In genomic region chr6:91674757-91675350, GRCm38 (mm10) we compare ENCODE assay signal across 15 mouse cellular contexts. TPM values are rescaled to one million over a fixed set of nuclear protein-coding genes. Genes with fewer than 3 reads are reported as not detected.
DNase-seq lines count a peak whose midpoint lies in the region; ATAC-seq lines count a peak whose summit lies in the region.
"Had no signal": no experiment of that assay in that cellular context is flagged by ENCODE, and none has a peak within 500 bp of the region (broad histone marks: within the 10 kb centered on the region; RNA-seq: fewer than 3 reads in every experiment).

No protein-coding gene starts in this region.

- H3K9ac ChIP-seq in heart, embryonic 15.5 days: no peak overlapping the region
- H3K9ac ChIP-seq in lung, embryonic 16.5 days (ENCODE audit: low read length): no peak overlapping the region
- no peak overlapping the region for H3K9ac ChIP-seq in embryonic facial prominence, embryonic 14.5 days (ENCODE audit: low read depth, low read length)
- H3K9ac ChIP-seq in intestine, embryonic 15.5 days: no peak overlapping the region
- H3K9ac ChIP-seq: hindbrain, embryonic 12.5 days; neural tube, embryonic 12.5 days had no signal

- H3K9me3 ChIP-seq in heart, embryonic 15.5 days (replicated peaks): no peaks in the 10 kb centered on the region
- no peaks in the 10 kb centered on the region for H3K9me3 ChIP-seq in lung, embryonic 16.5 days (ENCODE audit: control insufficient read depth, low read length)
- no peaks in the 10 kb centered on the region for H3K9me3 ChIP-seq in embryonic facial prominence, embryonic 14.5 days (ENCODE audit: control insufficient read depth, low read length)
- H3K9me3 ChIP-seq in intestine, embryonic 15.5 days: no peaks in the 10 kb centered on the region
- H3K9me3 ChIP-seq: hindbrain, embryonic 12.5 days; midbrain, embryonic 10.5 days; neural tube, embryonic 12.5 days had no signal

- H3K4me3 ChIP-seq in heart, embryonic 15.5 days: no peak overlapping the region
- H3K4me3 ChIP-seq in lung, embryonic 16.5 days (ENCODE audit: low read length): no peak overlapping the region
- no peak overlapping the region for H3K4me3 ChIP-seq in embryonic facial prominence, embryonic 14.5 days (ENCODE audit: low read depth, low read length)
- no peak overlapping the region for H3K4me3 ChIP-seq in intestine, embryonic 15.5 days (replicated peaks)
- H3K4me3 ChIP-seq: hindbrain, embryonic 12.5 days; midbrain, embryonic 10.5 days; neural tube, embryonic 12.5 days had no signal

- DNase-seq in heart, postnatal 4 days: no peak
- DNase-seq in lung, postnatal 10 days: no peak
- DNase-seq in embryonic facial prominence, embryonic 14.5 days (ENCODE audit: low spot score): peak; percentile 83
- DNase-seq in adrenal gland, postnatal 14 days: no peak
- DNase-seq: cerebellum, postnatal 10 days; kidney, postnatal 14 days; layer of hippocampus, adult 9-11 months; spleen, adult 18-20 months had no signal

- peak; percentile 54 for ATAC-seq in heart, embryonic 15.5 days (replicated peaks; ENCODE audit: insufficient number of reproducible peaks, insufficient read depth, low FRiP score, low read depth)
- peak; percentile 77 for ATAC-seq in lung, embryonic 16.5 days (ENCODE audit: low read depth)
- peak; percentile 80 for ATAC-seq in embryonic facial prominence, embryonic 14.5 days (ENCODE audit: low read depth)
- ATAC-seq in intestine, embryonic 15.5 days: no peak
- ATAC-seq: forebrain, embryonic 16.5 days had no signal

- peak overlapping the region; percentile 6; the same call in 1 of the 2 replicates for H3K27ac ChIP-seq in heart, embryonic 15.5 days
- H3K27ac ChIP-seq in lung, embryonic 16.5 days (ENCODE audit: low read length): no peak overlapping the region
- peak overlapping the region; percentile 61 for H3K27ac ChIP-seq in embryonic facial prominence, embryonic 14.5 days (replicated peaks; ENCODE audit: low read depth, low read length)
- H3K27ac ChIP-seq in intestine, embryonic 15.5 days: no peak overlapping the region
- H3K27ac ChIP-seq: hindbrain, embryonic 12.5 days; midbrain, embryonic 10.5 days; neural tube, embryonic 12.5 days had no signal

- 20% methylated on average over 5 of the region's 5 CpGs for WGBS in heart, embryonic 15.5 days
- WGBS in lung, embryonic 16.5 days: 19% methylated on average over 5 of the region's 5 CpGs
- 20% methylated on average over 5 of the region's 5 CpGs for WGBS in embryonic facial prominence, embryonic 14.5 days
- 34% methylated on average over 5 of the region's 5 CpGs for WGBS in intestine, embryonic 15.5 days

- H3K4me2 ChIP-seq in heart, embryonic 15.5 days: no peak overlapping the region
- H3K4me2 ChIP-seq in lung, embryonic 16.5 days (ENCODE audit: low read depth, low read length): no peak overlapping the region
- H3K4me2 ChIP-seq in embryonic facial prominence, embryonic 14.5 days (ENCODE audit: low read depth, low read length): no peak overlapping the region
- no peak overlapping the region for H3K4me2 ChIP-seq in intestine, embryonic 15.5 days (replicated peaks)
- H3K4me2 ChIP-seq: hindbrain, embryonic 12.5 days; neural tube, embryonic 12.5 days had no signal

- H3K4me1 ChIP-seq in heart, embryonic 15.5 days (replicated peaks): peaks cover 29% of the 10 kb centered on the region
- peaks cover 11% of the 10 kb centered on the region for H3K4me1 ChIP-seq in lung, embryonic 16.5 days (replicated peaks; ENCODE audit: control insufficient read depth, insufficient read depth, low read length)
- peaks cover 12% of the 10 kb centered on the region for H3K4me1 ChIP-seq in embryonic facial prominence, embryonic 14.5 days (ENCODE audit: control insufficient read depth, insufficient read depth, low read length)
- H3K4me1 ChIP-seq in intestine, embryonic 15.5 days (replicated peaks): peaks cover 21% of the 10 kb centered on the region

- no peaks in the 10 kb centered on the region for H3K36me3 ChIP-seq in heart, embryonic 15.5 days
- no peaks in the 10 kb centered on the region for H3K36me3 ChIP-seq in lung, embryonic 16.5 days (ENCODE audit: control insufficient read depth, insufficient read depth, low read length)
- no peaks in the 10 kb centered on the region for H3K36me3 ChIP-seq in embryonic facial prominence, embryonic 14.5 days (ENCODE audit: control insufficient read depth, insufficient read depth, low read length)
- H3K36me3 ChIP-seq in intestine, embryonic 15.5 days: no peaks in the 10 kb centered on the region
- H3K36me3 ChIP-seq: hindbrain, embryonic 12.5 days; midbrain, embryonic 10.5 days; neural tube, embryonic 12.5 days had no signal

- no peaks in the 10 kb centered on the region for H3K27me3 ChIP-seq in heart, embryonic 15.5 days
- H3K27me3 ChIP-seq in lung, embryonic 16.5 days (ENCODE audit: control insufficient read depth, insufficient read depth, low read depth, low read length): no peaks in the 10 kb centered on the region
- no peaks in the 10 kb centered on the region for H3K27me3 ChIP-seq in embryonic facial prominence, embryonic 14.5 days (replicated peaks; ENCODE audit: control insufficient read depth, insufficient read depth, low read length)
- no peaks in the 10 kb centered on the region for H3K27me3 ChIP-seq in intestine, embryonic 15.5 days (replicated peaks)
- H3K27me3 ChIP-seq: hindbrain, embryonic 12.5 days; neural tube, embryonic 12.5 days had no signal

RNA-seq across cellular contexts. Expression of gene Slc6a6, which starts 9.0 kb away (rescaled TPM):
- polyA plus RNA-seq in heart, embryonic 15.5 days (2015; fragmentation: Nextera tagmentation; extraction: Ambion mirVana): 72.5 and 74.9 TPM in 2 replicates
- 100 to 1,000 TPM; 142 to 158 TPM for total RNA-seq in heart, postnatal 4 days (2021)
- 47.1 and 51.7 TPM in 2 replicates for polyA plus RNA-seq in lung, embryonic 16.5 days (2015; fragmentation: Nextera tagmentation; extraction: Ambion mirVana)
- polyA plus RNA-seq in embryonic facial prominence, embryonic 14.5 days (2014; fragmentation: Nextera tagmentation; extraction: Ambion mirVana): 40.8 and 47.5 TPM in 2 replicates
- 259 and 278 TPM in 2 replicates for total RNA-seq in adrenal gland, postnatal 14 days (2021)
- polyA plus RNA-seq in intestine, embryonic 15.5 days (2015; fragmentation: Nextera tagmentation; extraction: Ambion mirVana): 78.0 and 87.9 TPM in 2 replicates

Comparison
In these comparisons a context has a peak if more than half of its experiments do, and no peak if none do; other contexts are left out.
1. H3K27ac ChIP-seq: peak in heart, embryonic 15.5 days (single experiment) and embryonic facial prominence, embryonic 14.5 days (single experiment); none in lung, embryonic 16.5 days (single experiment) and intestine, embryonic 15.5 days (single experiment).